ENCODE assay signal across 19 mouse cellular contexts in genomic region chr13:30732709-30733445, GRCm38 (mm10). TPM values are rescaled to one million over a fixed set of nuclear protein-coding genes. Genes with fewer than 3 reads are reported as not detected.
"Had no signal": no experiment of that assay in that cellular context is flagged by ENCODE, and none has a peak within 500 bp of the region (broad histone marks: within the 10 kb centered on the region; RNA-seq: fewer than 3 reads in every experiment).

No protein-coding gene starts in this region.

- H3K36me3 ChIP-seq: limb, embryonic 12.5 days; liver, embryonic 13.5 days; lung, embryonic 15.5 days; midbrain, embryonic 12.5 days; neural tube, embryonic 12.5 days; stomach, embryonic 15.5 days had no signal

- H3K9ac ChIP-seq: limb, embryonic 12.5 days; liver, embryonic 13.5 days; liver, postnatal 0 days; lung, embryonic 15.5 days; midbrain, embryonic 12.5 days; neural tube, embryonic 12.5 days; stomach, embryonic 15.5 days had no signal

- H3K27ac ChIP-seq: layer of hippocampus, adult 2 months; limb, embryonic 12.5 days; liver, embryonic 13.5 days; lung, embryonic 15.5 days; macrophage; midbrain, embryonic 12.5 days; neural tube, embryonic 12.5 days; stomach, embryonic 15.5 days had no signal

- ATAC-seq: liver, postnatal 0 days had no signal

- H3K27me3 ChIP-seq: limb, embryonic 12.5 days; liver, embryonic 13.5 days; lung, embryonic 15.5 days; midbrain, embryonic 12.5 days; neural tube, embryonic 12.5 days; stomach, embryonic 15.5 days had no signal

- DNase-seq: kidney, adult 11 months; kidney, adult 9 months; kidney, postnatal 10 days; kidney, postnatal 4 days; liver; liver, embryonic 13.5 days; liver, postnatal 0 days; lung, postnatal 14 days; retina, postnatal 1 day; right cerebral cortex, postnatal 14 days had no signal

- H3K4me2 ChIP-seq: limb, embryonic 12.5 days; liver, embryonic 13.5 days; lung, embryonic 15.5 days; midbrain, embryonic 12.5 days; neural tube, embryonic 12.5 days; stomach, embryonic 15.5 days had no signal

- H3K9me3 ChIP-seq: limb, embryonic 12.5 days; liver, embryonic 13.5 days; lung, embryonic 15.5 days; megakaryocyte, embryonic 14.5 days; midbrain, embryonic 12.5 days; neural tube, embryonic 12.5 days; stomach, embryonic 15.5 days had no signal

- H3K4me3 ChIP-seq: layer of hippocampus, adult 2 months; limb, embryonic 12.5 days; liver, embryonic 13.5 days; lung, embryonic 15.5 days; megakaryocyte, embryonic 14.5 days; midbrain, embryonic 12.5 days; myocyte; neural tube, embryonic 12.5 days; stomach, embryonic 15.5 days had no signal

- H3K4me1 ChIP-seq: limb, embryonic 12.5 days; liver, embryonic 13.5 days; lung, embryonic 15.5 days; megakaryocyte, embryonic 14.5 days; midbrain, embryonic 12.5 days; neural tube, embryonic 12.5 days; stomach, embryonic 15.5 days had no signal

RNA-seq across cellular contexts. Expression of gene Irf4, which starts 16.1 kb away (rescaled TPM):
- polyA plus RNA-seq: limb, embryonic 12.5 days had no signal
